Mouse (Mus musculus): Measurements from ENCODE around the gene Kat2b.

Gene Kat2b

GRCm38 (mm10) chr17:53570932-53571331 is 4.3 kb downstream of the Kat2b start:
- WGBS, result 91% methylated on average over 5 of the region's 5 CpGs

DNA sequence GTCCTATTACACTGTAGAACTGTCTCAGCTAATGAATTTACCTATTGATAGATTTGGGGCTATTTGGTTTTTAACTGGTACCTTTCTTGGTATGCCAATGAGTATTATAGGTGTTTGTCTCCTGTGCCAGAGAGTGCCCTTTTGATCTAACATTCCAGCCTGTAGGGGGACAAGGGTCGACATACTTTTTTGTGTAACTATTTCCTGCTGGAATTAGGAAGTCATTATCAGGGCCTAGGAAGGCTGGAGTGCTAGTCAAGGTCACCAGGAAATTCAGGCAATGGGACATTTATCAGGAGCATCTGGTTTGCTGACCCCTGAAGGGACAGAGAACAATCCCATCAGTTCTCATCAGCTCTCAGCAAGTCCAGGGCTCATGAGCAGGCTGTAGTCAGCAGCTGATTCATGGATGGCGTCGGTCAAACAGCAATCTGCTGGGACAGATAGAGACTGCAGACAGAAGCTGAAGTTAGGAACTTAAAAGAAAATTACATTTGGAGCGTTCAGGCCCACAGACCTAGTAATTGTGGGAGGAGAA is 6.4 kb downstream of the Kat2b start:
- 74% methylated on average over 4 of the region's 4 CpGs for WGBS

GRCm38 (mm10) chr17:53577151-53577550 is 10.5 kb downstream of the Kat2b start:
- WGBS, result 63% methylated on average over 2 of the region's 2 CpGs

GRCm38 (mm10) chr17:53577754-53578153 is 11.1 kb downstream of the Kat2b start:
- 57% methylated on average over 5 of the region's 5 CpGs for WGBS

DNA sequence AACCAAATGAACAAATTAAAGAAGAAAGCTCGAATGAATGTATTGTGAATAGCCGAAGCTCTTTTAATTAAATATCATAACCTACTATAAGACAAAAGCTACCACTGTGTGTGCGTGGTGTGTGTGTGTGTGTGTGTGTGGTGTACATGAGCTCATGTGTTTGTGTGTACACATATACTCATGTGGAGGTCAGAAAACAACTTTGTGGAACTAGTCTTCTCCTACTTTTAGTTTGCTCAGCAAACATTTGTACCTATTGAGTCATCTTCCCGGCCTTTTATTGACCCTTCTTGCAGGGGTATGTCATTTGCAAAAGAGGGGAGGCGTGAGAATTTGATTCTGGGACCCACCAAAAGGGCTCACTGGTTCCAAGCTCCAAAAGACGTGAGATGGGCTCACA is 11.6 kb downstream of the Kat2b start:
- WGBS, result 89% methylated on average over 6 of the region's 6 CpGs

- 66% methylated on average over 9 of the region's 9 CpGs for WGBS
Observed at GRCm38 (mm10) chr17:53578776-53579175, 12.1 kb downstream of the Kat2b start.

DNA sequence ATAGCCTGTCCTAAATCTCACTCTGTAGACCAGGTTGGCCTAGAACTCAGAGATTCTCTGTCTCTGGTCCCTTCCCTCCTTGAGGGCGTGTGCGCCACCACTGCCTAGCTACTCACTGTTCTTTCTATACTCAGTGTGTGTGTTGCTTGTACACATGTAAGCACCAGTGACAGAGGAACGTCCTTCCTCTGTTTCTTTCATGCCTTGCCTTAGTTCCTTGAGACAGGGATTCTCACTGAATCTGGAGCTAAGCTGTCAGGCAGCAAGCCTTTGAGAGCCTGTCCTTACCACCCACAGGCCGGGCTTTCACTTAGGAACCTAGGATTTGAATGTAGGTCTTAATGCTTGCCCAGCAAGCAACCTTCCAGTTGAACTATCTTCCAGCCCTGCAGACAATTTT is 13.0 kb downstream of the Kat2b start:
- WGBS, result 81% methylated on average over 4 of the region's 4 CpGs

DNA sequence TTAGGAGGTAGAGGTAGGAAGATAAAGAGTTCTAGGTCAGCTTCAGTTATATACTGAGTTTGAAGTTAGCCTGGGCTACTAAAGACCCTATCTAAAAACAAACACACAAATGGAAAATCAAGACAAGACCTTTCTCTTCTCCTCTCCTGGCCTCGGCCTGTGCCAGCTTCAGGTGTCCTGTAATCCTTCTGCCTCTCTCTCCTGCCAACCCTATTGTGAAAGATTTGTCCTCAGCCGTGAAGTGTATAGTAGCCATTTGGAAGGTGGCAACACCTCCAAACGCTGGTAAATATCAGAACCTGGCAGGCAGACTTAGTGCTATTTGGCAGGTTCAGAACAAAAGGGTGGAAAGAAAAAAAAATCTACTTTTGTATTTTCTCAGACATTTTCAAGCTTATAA is 13.6 kb downstream of the Kat2b start:
- WGBS, result 93% methylated on average over 3 of the region's 3 CpGs

GRCm38 (mm10) chr17:53582026-53582585 is 15.4 kb downstream of the Kat2b start:
- WGBS, result 65% methylated on average over 4 of the region's 4 CpGs

- 85% methylated on average over 7 of the region's 7 CpGs for WGBS
Observed at GRCm38 (mm10) chr17:53582805-53583204, 16.1 kb downstream of the Kat2b start.

GRCm38 (mm10) chr17:53583846-53584579 is 17.4 kb downstream of the Kat2b start:
- WGBS, result 76% methylated on average over 11 of the region's 11 CpGs

DNA sequence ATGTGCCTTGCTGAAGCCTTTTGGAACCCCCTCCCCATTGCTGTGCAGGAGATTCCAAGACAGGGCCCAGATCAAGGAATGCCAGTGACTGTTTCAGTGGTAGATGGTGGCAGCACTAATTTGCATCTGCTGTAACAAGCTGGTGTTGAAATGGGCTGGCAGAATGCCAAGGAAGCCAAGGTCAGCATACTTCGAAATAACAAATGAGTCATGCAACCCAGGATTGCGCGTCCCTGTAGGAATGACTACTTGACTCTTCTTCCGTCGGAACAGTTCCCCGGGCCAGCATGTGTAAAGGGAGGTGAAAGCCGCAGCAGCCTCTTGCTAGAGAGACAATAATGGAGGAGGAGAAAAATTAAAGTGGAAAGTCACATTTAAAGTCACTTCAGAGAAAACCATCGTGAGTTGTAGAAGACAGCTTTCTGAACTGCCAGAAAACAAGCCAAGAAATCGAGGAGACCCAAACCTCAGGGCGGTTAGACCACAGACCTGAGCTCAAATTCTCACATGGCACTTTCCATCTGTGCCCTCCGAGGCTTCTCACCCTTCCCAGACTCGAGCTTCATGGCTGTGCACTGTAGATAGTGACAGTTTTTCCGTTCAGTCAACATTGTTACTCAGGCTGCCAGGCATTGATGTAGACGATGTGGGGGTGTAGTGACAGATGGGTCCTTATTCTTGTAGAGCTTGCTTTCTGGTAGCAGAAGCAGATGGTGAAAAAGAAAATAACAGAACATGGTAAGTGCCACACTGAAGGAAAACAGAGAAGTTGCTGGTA is 20.6 kb downstream of the Kat2b start:
- WGBS, result 12% methylated on average over 14 of the region's 14 CpGs

DNA sequence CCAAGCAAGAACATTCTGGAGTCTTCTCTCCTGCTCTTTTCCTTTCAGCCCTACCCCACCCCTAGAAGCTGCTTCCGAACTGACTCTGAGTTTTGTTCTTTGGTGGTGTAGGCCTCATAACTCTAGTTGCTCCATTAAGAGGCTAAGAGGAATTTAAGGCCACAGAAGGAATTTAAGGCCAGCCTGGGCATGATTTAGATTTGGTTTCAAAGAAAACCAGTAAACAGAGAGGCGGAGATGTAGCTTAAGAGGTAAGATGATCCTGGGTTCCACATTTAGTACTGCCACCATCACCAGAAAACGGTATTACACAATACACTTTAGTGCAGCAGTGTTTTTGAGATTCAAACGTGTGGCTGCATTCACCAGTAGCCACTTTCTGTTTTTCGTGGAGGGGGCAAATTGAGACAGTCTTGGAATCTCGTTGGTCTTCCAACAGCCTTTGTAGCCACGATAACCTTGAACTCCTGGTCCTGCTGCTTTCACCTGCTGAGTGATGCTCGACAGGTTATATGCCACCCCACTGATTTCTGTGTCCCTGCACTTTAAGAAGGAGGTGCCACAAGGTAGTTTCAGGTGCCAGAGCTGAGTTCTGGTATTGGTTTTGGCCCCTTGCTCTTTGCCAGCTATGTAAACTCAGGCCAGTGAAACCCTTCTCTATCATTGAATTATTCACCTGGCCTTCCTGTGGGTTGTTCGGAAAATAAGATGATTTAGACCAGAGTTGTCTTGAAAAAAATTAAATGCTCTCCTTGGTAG is 21.6 kb downstream of the Kat2b start:
- 82% methylated on average over 9 of the region's 9 CpGs for WGBS

DNA sequence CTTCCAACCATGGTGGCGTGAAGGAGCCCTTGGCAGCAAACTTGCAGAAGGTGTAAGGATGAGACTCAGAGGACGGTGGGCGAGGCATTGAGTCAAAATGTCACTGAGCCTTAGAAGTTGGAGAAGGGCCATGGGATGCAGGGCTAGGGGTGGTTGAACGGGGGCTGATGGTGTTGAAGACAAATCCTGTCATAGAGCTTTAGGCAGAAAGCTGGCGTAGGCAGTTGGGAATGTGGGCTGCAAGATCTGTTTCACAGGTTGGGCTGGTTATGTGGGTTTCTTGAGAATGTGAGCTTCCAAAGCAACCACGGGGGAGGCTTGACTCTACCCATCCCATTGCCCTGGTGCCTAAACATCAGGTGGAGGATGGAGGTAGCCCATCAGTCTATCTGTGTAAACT is 23.4 kb downstream of the Kat2b start:
- WGBS, result 60% methylated on average over 6 of the region's 6 CpGs

GRCm38 (mm10) chr17:53591910-53592309 is 25.2 kb downstream of the Kat2b start:
- 95% methylated on average over 5 of the region's 5 CpGs for WGBS

GRCm38 (mm10) chr17:53594590-53594989 is 27.9 kb downstream of the Kat2b start:
- WGBS, result 89% methylated on average over 4 of the region's 4 CpGs

DNA sequence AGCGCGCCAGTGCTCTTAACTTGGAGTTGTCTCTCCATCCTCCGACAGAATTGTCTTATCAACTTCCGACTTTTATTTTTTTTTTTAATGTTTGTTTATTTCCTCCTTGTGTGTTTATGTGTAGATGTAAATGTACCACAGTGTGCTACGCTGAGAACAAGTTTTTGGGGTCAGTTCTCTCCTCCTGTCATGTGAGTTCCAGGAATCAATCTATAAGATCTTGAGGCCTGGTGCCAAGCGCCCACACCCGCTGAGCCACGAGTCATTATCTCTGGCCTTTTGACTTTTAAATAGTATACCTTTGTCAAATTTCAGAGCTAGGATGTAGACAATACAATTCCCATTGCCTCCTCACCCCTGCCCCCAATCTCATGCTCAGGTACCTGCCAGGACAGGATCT is 28.9 kb downstream of the Kat2b start:
- WGBS, result 84% methylated on average over 8 of the region's 8 CpGs

DNA sequence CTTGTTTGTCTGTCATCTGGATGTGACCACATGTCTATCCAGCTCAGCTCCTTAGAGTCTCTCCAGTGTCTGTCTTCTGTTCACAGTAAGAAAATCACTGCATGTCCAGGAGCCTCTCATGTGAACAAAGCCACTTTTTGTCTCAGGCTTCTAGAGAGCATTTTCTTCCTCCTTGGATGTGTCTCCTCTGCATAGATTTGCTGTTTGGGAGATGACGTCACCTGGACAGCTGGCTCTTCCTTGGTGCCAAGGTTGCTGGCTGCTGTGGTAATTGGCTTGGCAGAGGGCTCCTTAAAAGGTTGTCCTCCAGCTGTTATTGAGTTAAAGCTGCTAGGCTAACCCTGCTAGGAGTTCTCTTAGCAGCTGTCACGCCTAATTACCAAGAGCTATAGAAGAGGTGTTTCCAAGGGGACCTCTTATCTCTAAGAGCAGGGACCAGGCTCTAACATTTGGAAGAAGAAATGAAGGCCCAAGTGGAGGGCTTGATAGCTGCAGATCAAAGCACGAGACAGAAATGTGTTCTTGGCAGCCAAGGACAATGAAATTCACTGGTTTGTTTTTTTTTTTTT is 29.7 kb downstream of the Kat2b start:
- WGBS, result 49% methylated on average over 3 of the region's 3 CpGs

- WGBS, result 89% methylated on average over 11 of the region's 11 CpGs
Observed at GRCm38 (mm10) chr17:53596941-53597790, 30.5 kb downstream of the Kat2b start.

DNA sequence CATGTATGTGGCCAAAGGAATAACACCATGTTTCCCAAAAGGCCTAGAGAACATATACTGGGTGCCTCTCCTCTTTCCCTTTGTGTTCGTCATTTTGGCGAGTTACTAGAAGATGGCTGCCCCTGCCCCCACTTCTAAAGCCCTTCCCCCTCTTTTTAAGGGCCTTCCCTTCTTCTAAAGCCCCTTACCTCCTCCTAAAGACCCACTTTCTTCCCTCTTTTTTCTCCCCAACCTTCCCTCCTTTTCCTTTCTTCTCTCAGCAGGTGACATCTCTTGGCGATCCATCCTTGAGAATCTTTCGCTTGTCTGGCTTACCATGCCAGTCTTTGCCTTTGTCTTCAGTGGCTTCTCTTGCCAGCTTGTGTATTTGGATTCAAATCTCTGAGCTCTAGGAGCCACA is 31.9 kb downstream of the Kat2b start:
- WGBS, result 92% methylated on average over 4 of the region's 4 CpGs

- no CpG with 5 or more reads among the region's 7 CpGs for WGBS
Observed at GRCm38 (mm10) chr17:53603236-53603635, 36.6 kb downstream of the Kat2b start.

Data from cerebral cortex, adult 2 months (tissue).